Mouse (Mus musculus) small intestine, adult 2 months (tissue): ENCODE results near the gene Acvr1.

ENCODE experiments used
- CTCF ChIP-seq: fragments of 200-500 bp; IDR thresholded peaks from 2 replicates; pipeline ENCODE4 v1.5.1; 2012; ENCODE audit warnings: low read depth, mild to moderate bottlenecking, control low read depth, inconsistent platforms, low read length, moderate library complexity, mixed read lengths; ENCODE audit not compliant: insufficient replicate concordance, insufficient read length; ENCODE audit errors: extremely low read depth
- POLR2A ChIP-seq: fragments of 200-500 bp; IDR thresholded peaks from 2 replicates; pipeline ENCODE4 v1.6.1; 2012; ENCODE audit warnings: low read depth, mild to moderate bottlenecking, control low read depth, inconsistent platforms, low read length, moderate library complexity

DNA sequence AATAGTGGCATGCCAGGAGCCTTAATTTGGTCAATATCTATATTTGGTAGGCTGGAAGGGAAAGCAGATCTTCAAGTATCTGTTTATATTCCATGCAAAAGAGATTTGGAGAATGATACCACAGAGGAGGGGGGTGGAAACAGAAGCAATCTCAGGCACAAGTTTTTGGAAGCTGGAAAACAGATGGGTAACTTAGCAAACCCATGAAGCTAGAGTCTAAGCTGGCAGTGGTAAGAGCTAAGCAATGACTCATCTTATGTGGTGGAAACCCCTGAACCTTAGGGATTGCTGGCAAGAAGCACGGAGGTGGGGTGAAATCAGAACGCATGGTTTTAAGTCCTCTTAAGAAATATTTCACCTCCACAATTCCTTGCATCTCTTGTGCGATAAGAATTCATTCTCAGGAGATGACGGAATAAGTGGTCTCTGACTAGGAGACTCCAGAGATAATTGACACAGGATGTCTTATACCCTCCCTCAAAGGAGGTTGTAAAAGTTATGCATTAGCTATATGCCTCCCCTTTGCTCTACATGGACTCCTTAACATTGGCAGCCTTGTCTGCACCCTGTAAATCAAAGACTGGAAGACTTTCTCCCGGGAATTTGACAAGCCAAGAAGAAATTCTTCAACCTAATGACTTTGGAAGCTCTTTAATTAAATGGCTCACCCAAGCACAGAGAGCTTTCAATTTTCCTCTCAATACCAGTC, 157.9 kb downstream of the Acvr1 start:
- no peak for TF ChIP-seq POLR2A
- no peak for TF ChIP-seq CTCF
